Mouse (Mus musculus) thymus, postnatal 14 days (tissue): ENCODE data around the gene Olfr1366.
"Not testable (repeated sequence)": the region's sequence is repeated elsewhere in the genome, so short reads cannot be mapped to it uniquely, and the experiment has no call there.

Experiments
- DNase-seq: peaks from one replicate; pipeline ENCODE4 v3.0.0; 2021

Olfr1366 gene

GRCm38 (mm10) chr13:21542708-21543107 is at the start of gene Olfr1366:
TSS of gene Olfr1366 (minus strand) at chr13:21542808.
- DNase-seq: no peak

GRCm38 (mm10) chr13:21591618-21592017 is 49.0 kb upstream of the Olfr1366 start:
- no peak for DNase-seq

DNA sequence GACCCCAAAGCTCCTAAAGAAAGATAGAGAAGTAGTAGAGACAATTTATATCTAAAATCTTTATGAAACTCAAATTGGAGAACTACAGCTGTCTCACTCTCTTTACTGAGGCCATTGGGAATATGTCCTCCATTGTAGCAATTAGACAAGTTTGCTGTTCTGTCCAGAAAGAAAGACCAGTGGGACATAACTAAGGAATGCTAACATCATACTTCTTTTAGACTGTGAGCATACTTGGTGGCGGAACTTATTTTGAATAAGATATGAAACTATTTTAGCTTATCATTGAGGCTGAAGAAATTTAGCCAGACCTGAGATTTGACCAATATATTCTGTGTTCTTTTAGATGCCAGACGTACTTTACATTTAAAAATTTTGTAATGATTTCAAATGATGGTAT is 39.1 kb upstream of the Olfr1366 start, which contains the start of gene Olfr1364:
Gene Olfr1364 (minus strand): TSS at position 101 of the 400 bp plus-strand sequence.
- DNase-seq: no peak

DNA sequence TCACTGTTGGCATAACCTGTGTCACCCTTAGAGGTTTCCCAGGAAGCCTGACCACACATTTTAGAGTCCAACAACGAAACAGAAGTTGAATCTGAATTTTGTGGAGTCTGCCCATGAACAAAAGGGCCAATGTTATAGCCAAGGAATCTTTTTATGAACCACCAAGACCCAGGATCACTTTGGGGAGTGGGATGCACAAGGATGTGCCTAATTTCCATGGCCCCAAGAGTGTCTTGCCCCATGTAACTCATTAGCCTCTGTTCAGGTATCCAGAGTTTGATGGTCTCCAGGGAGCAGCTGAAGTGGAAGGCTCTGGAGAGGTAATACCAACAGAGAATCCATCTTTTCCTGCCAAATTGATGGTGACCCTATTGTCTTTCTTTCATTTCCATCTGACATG is 17.2 kb upstream of the Olfr1366 start, which contains the start of gene Olfr1535:
Gene Olfr1535 (minus strand): TSS at position 101 of the 400 bp plus-strand sequence.
- DNase-seq: no peak

DNA sequence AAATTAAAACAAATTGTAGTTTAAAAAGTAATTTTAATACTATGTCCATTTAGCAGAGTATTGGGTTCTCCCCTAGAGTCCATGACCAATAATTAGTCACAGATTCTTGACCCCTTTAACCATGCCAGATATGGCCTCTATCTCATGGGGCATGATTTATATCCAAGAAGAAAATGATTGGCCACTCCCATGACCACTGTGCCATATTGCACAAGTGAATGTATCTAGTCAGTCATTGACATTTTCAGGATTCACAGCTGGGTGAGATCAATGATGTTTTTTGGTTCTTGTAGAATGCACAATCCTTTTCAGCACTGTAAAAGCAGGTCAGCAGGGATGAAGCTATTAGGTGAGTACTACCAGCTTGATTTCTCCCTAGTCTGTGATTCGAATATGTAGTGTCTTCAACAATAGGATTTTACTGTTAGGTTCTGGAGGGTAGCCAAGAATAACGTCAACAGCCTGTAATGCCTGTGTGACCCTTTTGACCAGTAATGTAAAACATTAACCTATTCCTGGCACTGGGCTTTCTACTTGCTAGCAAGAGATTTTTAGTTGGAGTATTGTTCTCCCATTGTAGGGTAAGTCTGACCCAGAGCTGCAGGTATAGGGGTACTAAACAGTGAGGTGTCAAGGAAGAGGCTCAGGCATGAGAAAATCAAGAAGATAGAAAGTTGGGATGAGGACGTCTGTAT is 8.0 kb upstream of the Olfr1366 start:
- no peak for DNase-seq

DNA sequence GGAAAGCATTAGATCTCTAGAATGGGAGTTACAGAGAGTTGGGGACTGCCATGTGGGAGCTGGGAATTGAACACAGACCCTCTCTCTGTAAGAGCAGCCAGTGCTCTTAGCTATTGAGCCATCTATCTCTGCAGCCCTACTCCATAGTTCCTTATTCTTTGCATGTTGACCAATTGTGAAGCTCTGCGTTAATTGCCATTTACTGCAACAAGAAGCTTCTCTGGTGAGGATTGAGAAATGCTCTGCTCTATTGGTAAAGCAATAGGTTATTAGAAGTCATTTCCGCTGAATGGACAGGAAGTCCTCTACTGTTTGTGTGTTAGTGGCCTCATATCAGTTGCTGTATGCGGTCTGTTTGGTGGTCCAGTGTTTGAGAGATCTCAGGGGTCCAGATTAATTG is 6.9 kb upstream of the Olfr1366 start:
- no peak for DNase-seq

- DNase-seq: peak; percentile 89
Observed at GRCm38 (mm10) chr13:21530781-21531201, 11.8 kb downstream of the Olfr1366 start, which contains the start of gene Zkscan8. TSS of gene Zkscan8 (minus strand) at chr13:21531120.

- DNase-seq: no peak
Observed at GRCm38 (mm10) chr13:21530136-21530535, 12.5 kb downstream of the Olfr1366 start.

DNA sequence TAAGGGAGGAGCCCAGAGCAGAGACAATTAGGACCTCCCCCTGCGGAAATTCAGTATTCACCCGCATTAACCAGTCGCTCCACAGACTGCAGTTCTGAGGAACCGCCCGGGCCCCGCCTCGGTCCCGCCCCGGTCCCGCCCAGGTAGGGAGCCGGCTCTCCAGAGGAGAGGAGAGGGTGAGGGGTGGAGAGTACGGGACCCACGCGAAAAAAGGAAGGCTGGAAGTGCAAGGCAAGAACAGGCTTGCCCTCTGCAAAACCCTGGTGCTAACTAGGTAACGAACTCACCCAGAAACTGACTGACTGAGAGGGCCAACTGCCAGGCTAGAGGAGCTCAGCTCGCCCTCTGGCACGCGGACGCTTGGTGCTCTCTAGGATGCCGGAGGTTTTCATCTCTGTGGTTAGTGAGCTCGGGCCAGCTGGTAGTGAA is 36.4 kb downstream of the Olfr1366 start:
- peak; percentile 79 for DNase-seq

- DNase-seq: no peak
Observed at GRCm38 (mm10) chr13:21502296-21502695, 40.3 kb downstream of the Olfr1366 start.

GRCm38 (mm10) chr13:21501182-21501581 is 41.4 kb downstream of the Olfr1366 start, which contains the start of gene Gm11273:
TSS of gene Gm11273 (minus strand) at chr13:21501418.
- DNase-seq: not testable (repeated sequence)

DNA sequence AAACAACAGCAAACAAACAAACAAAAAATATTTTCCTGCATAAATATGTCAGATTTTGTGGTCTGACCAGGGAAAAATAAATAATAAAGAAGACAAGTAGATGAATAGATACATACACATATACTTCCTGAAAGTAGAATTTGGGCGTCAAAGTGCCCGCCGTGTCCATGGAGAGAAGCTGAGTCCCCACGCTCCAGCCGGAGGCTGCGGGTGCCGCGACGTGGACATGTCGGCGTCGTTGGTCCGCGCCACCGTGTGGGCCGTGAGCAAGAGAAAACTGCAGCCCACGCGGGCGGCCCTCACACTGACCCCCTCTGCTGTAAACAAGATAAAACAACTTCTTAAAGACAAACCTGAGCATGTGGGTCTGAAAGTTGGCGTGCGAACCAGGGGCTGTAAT is 47.5 kb downstream of the Olfr1366 start, which contains the start of gene AK157302:
Gene AK157302 (plus strand): TSS at position 144 of the 400 bp plus-strand sequence.
- peak; percentile 9 for DNase-seq

- DNase-seq: no peak
Observed at GRCm38 (mm10) chr13:21492847-21493246, 49.8 kb downstream of the Olfr1366 start.

GRCm38 (mm10) chr13:21486881-21487280 is 55.7 kb downstream of the Olfr1366 start:
- no peak for DNase-seq
